Comparison of ENCODE assay signal across 18 mouse cellular contexts in genomic region chrX:160166246-160166985, GRCm38 (mm10). TPM values are rescaled to one million over a fixed set of nuclear protein-coding genes. Genes with fewer than 3 reads are reported as not detected.
DNase-seq lines count a peak whose midpoint lies in the region; ATAC-seq lines count a peak whose summit lies in the region.
"Had no signal": no experiment of that assay in that cellular context is flagged by ENCODE, and none has a peak within 500 bp of the region (broad histone marks: within the 10 kb centered on the region; RNA-seq: fewer than 3 reads in every experiment).

No protein-coding gene starts in this region.

- peak; percentile 17 for DNase-seq in R1 (ENCODE audit: low read depth, low spot score)
- peak; percentile 10 for DNase-seq in embryonic facial prominence, embryonic 10.5 days (ENCODE audit: low spot score)
- no peak for DNase-seq in layer of hippocampus, adult 11-12 months (ENCODE audit: low spot score)
- DNase-seq in adrenal gland, postnatal 36 days, result no peak
- DNase-seq: cerebellum, adult 11-12 months; gastrocnemius, postnatal 10 days; heart, postnatal 4 days; kidney, adult 2 months; liver, postnatal 0 days; lung, postnatal 4 days; right cerebral cortex, postnatal 4 days; thymus, postnatal 25 days had no signal

- no peaks in the 10 kb centered on the region for H3K9me3 ChIP-seq in embryonic facial prominence, embryonic 10.5 days
- H3K9me3 ChIP-seq in hindbrain, embryonic 16.5 days (ENCODE audit: control insufficient read depth, low read length), result no peaks in the 10 kb centered on the region
- H3K9me3 ChIP-seq in neural tube, embryonic 13.5 days, result no peaks in the 10 kb centered on the region
- H3K9me3 ChIP-seq: G1E; heart, embryonic 10.5 days; limb, embryonic 13.5 days had no signal

- H3K36me3 ChIP-seq in embryonic facial prominence, embryonic 10.5 days (replicated peaks), result no peaks in the 10 kb centered on the region
- H3K36me3 ChIP-seq in hindbrain, embryonic 16.5 days (ENCODE audit: control insufficient read depth, insufficient read depth, low read length), result no peaks in the 10 kb centered on the region
- no peaks in the 10 kb centered on the region for H3K36me3 ChIP-seq in neural tube, embryonic 13.5 days
- H3K36me3 ChIP-seq: G1E; heart, embryonic 10.5 days; limb, embryonic 13.5 days had no signal

- H3K27ac ChIP-seq in embryonic facial prominence, embryonic 10.5 days (replicated peaks), result no peak overlapping the region
- no peak overlapping the region for H3K27ac ChIP-seq in hindbrain, embryonic 16.5 days (ENCODE audit: low read depth, low read length)
- no peak overlapping the region; the same call in 1 of the 2 replicates for H3K27ac ChIP-seq in neural tube, embryonic 13.5 days (replicated peaks)
- H3K27ac ChIP-seq: heart, embryonic 10.5 days; limb, embryonic 13.5 days had no signal

- peak; percentile 72 for ATAC-seq in hindbrain, embryonic 16.5 days
- ATAC-seq in neural tube, embryonic 13.5 days (ENCODE audit: low read depth), result peak; percentile 72
- no peak for ATAC-seq in megakaryocyte-erythroid progenitor cell, adult 5-6 weeks (replicated peaks; ENCODE audit: low FRiP score, low TSS enrichment, poor library complexity, severe bottlenecking)
- ATAC-seq: liver, postnatal 0 days had no signal

- no peak overlapping the region for H3K4me3 ChIP-seq in embryonic facial prominence, embryonic 10.5 days
- no peak overlapping the region for H3K4me3 ChIP-seq in hindbrain, embryonic 16.5 days (ENCODE audit: low read length)
- no peak overlapping the region for H3K4me3 ChIP-seq in neural tube, embryonic 13.5 days
- H3K4me3 ChIP-seq: heart, embryonic 10.5 days; limb, embryonic 13.5 days had no signal

- WGBS in embryonic facial prominence, embryonic 10.5 days, result 28% methylated on average over 6 of the region's 6 CpGs
- 37% methylated on average over 6 of the region's 6 CpGs for WGBS in hindbrain, embryonic 16.5 days
- 41% methylated on average over 6 of the region's 6 CpGs for WGBS in neural tube, embryonic 13.5 days

- no peak overlapping the region for H3K4me2 ChIP-seq in hindbrain, embryonic 16.5 days (ENCODE audit: low read length)
- H3K4me2 ChIP-seq in neural tube, embryonic 13.5 days, result no peak overlapping the region
- H3K4me2 ChIP-seq: limb, embryonic 13.5 days had no signal

- H3K27me3 ChIP-seq in embryonic facial prominence, embryonic 10.5 days (replicated peaks; ENCODE audit: low read depth, poor library complexity, severe bottlenecking), result peaks cover 38% of the 10 kb centered on the region
- no peaks in the 10 kb centered on the region for H3K27me3 ChIP-seq in hindbrain, embryonic 16.5 days (replicated peaks; ENCODE audit: control insufficient read depth, insufficient read depth, low read length)
- H3K27me3 ChIP-seq in neural tube, embryonic 13.5 days, result peaks cover 16% of the 10 kb centered on the region

- H3K4me1 ChIP-seq in embryonic facial prominence, embryonic 10.5 days, result 0 out of 2 replicates have a peak, but pooled peaks cover 2% of the 10 kb centered on the region
- no peaks in the 10 kb centered on the region for H3K4me1 ChIP-seq in hindbrain, embryonic 16.5 days (ENCODE audit: control insufficient read depth, insufficient read depth, low read depth, low read length)
- H3K4me1 ChIP-seq in neural tube, embryonic 13.5 days (replicated peaks), result no peaks in the 10 kb centered on the region
- H3K4me1 ChIP-seq: heart, embryonic 10.5 days; limb, embryonic 13.5 days had no signal

- no peak overlapping the region for H3K9ac ChIP-seq in hindbrain, embryonic 16.5 days (ENCODE audit: low read depth, low read length)
- H3K9ac ChIP-seq in neural tube, embryonic 13.5 days, result no peak overlapping the region
- H3K9ac ChIP-seq: limb, embryonic 13.5 days; liver, postnatal 0 days had no signal

RNA-seq across cellular contexts. Expression of gene Pdha1, which starts 28.2 kb away (rescaled TPM):
- 97.0 and 97.3 TPM in 2 replicates for polyA plus RNA-seq in embryonic facial prominence, embryonic 10.5 days (2016; fragmentation: Nextera tagmentation; extraction: Ambion mirVana)
- polyA plus RNA-seq in hindbrain, embryonic 16.5 days (2015; fragmentation: Nextera tagmentation; extraction: Ambion mirVana), result 186 and 206 TPM in 2 replicates
- 120 and 127 TPM in 2 replicates for polyA plus RNA-seq in neural tube, embryonic 13.5 days (2015; fragmentation: Nextera tagmentation; extraction: Ambion mirVana)
- 100 to 1,000 TPM; 412 to 426 TPM for total RNA-seq in adrenal gland, postnatal 36 days (2021)
- total RNA-seq in megakaryocyte-erythroid progenitor cell, adult 5-6 weeks (2014; fragmentation: Nextera tagmentation), result 107 and 126 TPM in 2 replicates
- total RNA-seq in megakaryocyte-erythroid progenitor cell, adult 5-6 weeks (2017), result 166 and 222 TPM in 2 replicates

Comparison
In these comparisons a context has a peak if more than half of its experiments do, and no peak if none do; other contexts are left out.
1. DNase-seq: peak in R1 (single experiment) and embryonic facial prominence, embryonic 10.5 days (single experiment); none in layer of hippocampus, adult 11-12 months (single experiment) and adrenal gland, postnatal 36 days (0 of 2).